In genomic region chrX:51018786-51019179, GRCm38 (mm10) we compare ENCODE assay signal across 8 mouse cellular contexts. TPM values are rescaled to one million over a fixed set of nuclear protein-coding genes. Genes with fewer than 3 reads are reported as not detected.
DNase-seq lines count a peak whose midpoint lies in the region; ATAC-seq and TF ChIP-seq lines count a peak whose summit lies in the region.

No protein-coding gene starts in this region.

- H3K9me3 ChIP-seq in CH12.LX (replicated peaks; ENCODE audit: low read length) = no peaks in the 10 kb centered on the region
- no peaks in the 10 kb centered on the region for H3K9me3 ChIP-seq in heart, embryonic 14.5 days (ENCODE audit: control insufficient read depth, low read length)
- no peaks in the 10 kb centered on the region for H3K9me3 ChIP-seq in liver, embryonic 15.5 days (replicated peaks)
- no peaks in the 10 kb centered on the region for H3K9me3 ChIP-seq in neural tube, embryonic 13.5 days

- in situ Hi-C loops in CH12.LX (cut with MboI; ENCODE audit: low pct_ligation_motif_present, low pct_unique_long_range_greater_than_20kb, low sequenced_read_pairs) = loop anchor here (25.0 kb wide), 1 partner anchor 381 kb away; no protein-coding TSS in a partner anchor

- H3K27me3 ChIP-seq in CH12.LX (replicated peaks) = no peaks in the 10 kb centered on the region
- H3K27me3 ChIP-seq in heart, embryonic 14.5 days (ENCODE audit: control insufficient read depth, insufficient read depth, low read length) = no peaks in the 10 kb centered on the region
- H3K27me3 ChIP-seq in liver, embryonic 15.5 days = no peaks in the 10 kb centered on the region
- no peaks in the 10 kb centered on the region for H3K27me3 ChIP-seq in neural tube, embryonic 13.5 days

- no peak for TF ChIP-seq EP300 in CH12.LX (IDR thresholded peaks at IDR 0.05; ENCODE audit: low read length)

- WGBS in heart, embryonic 14.5 days = 20% methylated on average over 32 of the region's 32 CpGs
- 24% methylated on average over 32 of the region's 32 CpGs for WGBS in liver, embryonic 15.5 days (ENCODE audit: insufficient replicate concordance)
- 30% methylated on average over 23 of the region's 32 CpGs for WGBS in neural tube, embryonic 13.5 days

- dilution Hi-C loops in CH12.LX (cut with MboI; ENCODE audit: extremely low pct_ligation_motif_present, extremely low pct_unique_long_range_greater_than_20kb, low sequenced_read_pairs) = no loop called here

- H3K4me2 ChIP-seq in CH12.LX (ENCODE audit: insufficient read depth, low read depth, poor library complexity, severe bottlenecking) = no peak overlapping the region
- H3K4me2 ChIP-seq in heart, embryonic 14.5 days (ENCODE audit: low read length) = peak overlapping the region; percentile 60
- peak overlapping the region; percentile 74 for H3K4me2 ChIP-seq in liver, embryonic 15.5 days
- peak overlapping the region; percentile 67 for H3K4me2 ChIP-seq in neural tube, embryonic 13.5 days

- H3K36me3 ChIP-seq in CH12.LX (replicated peaks in 1 of 2; ENCODE audit: control insufficient read depth in 1 of 2, insufficient read depth in 1 of 2, low read length in 1 of 2) = peaks cover 3 to 6% of the 10 kb centered on the region in 2 experiments
- peaks cover 14% of the 10 kb centered on the region for H3K36me3 ChIP-seq in heart, embryonic 14.5 days (ENCODE audit: control insufficient read depth, insufficient read depth, low read length)
- 0 out of 2 replicates have a peak, but pooled peaks cover 7% of the 10 kb centered on the region for H3K36me3 ChIP-seq in liver, embryonic 15.5 days (replicated peaks)
- no peaks in the 10 kb centered on the region for H3K36me3 ChIP-seq in neural tube, embryonic 13.5 days

- peak overlapping the region; percentile 56 to 74 (median 58) for H3K4me3 ChIP-seq in CH12.LX (replicated peaks in 1 of 3; ENCODE audit: low read depth in 2 of 3, low read length in 2 of 3, poor library complexity in 1 of 3)
- peak overlapping the region; percentile 87 for H3K4me3 ChIP-seq in brown adipose tissue, adult 24 weeks (ENCODE audit: insufficient read depth, low read depth, low read length)
- H3K4me3 ChIP-seq in heart, embryonic 14.5 days (ENCODE audit: control insufficient read depth in 1 of 2, insufficient read depth in 1 of 2, low read depth in 1 of 2, low read length in 2 of 2) = peak overlapping the region; percentile 59 to 80
- peak overlapping the region; percentile 69 for H3K4me3 ChIP-seq in liver, embryonic 15.5 days (replicated peaks)
- peak overlapping the region; percentile 54 for H3K4me3 ChIP-seq in neural tube, embryonic 13.5 days

- 0 out of 4 replicates have a peak, but pooled peaks cover 0 to 3% of the 10 kb centered on the region in 2 experiments for H3K4me1 ChIP-seq in CH12.LX (ENCODE audit: control insufficient read depth in 1 of 2, insufficient read depth in 2 of 2)
- H3K4me1 ChIP-seq in brown adipose tissue, adult 24 weeks (ENCODE audit: control insufficient read depth, insufficient read depth, insufficient read length, low read length) = no peaks in the 10 kb centered on the region
- peaks cover 4% of the 10 kb centered on the region in 2 experiments; a peak in 3 of 4 replicates for H3K4me1 ChIP-seq in heart, embryonic 14.5 days (ENCODE audit: control insufficient read depth in 2 of 2, insufficient read depth in 2 of 2, low read length in 2 of 2)
- H3K4me1 ChIP-seq in liver, embryonic 15.5 days (replicated peaks) = peaks cover 8% of the 10 kb centered on the region; the same call in 1 of the 2 replicates
- H3K4me1 ChIP-seq in neural tube, embryonic 13.5 days (replicated peaks) = peaks cover 18% of the 10 kb centered on the region

- TF ChIP-seq CTCF in CH12.LX (conservative IDR thresholded peaks at IDR 0.05 in 1 of 2, IDR thresholded peaks at IDR 0.05 in 1 of 2; ENCODE audit: low read depth in 2 of 2, low read length in 2 of 2) = no peak

- H3K9ac ChIP-seq in CH12.LX (ENCODE audit: insufficient read depth, low read depth) = peak overlapping the region; percentile 93
- peak overlapping the region; percentile 89 for H3K9ac ChIP-seq in heart, embryonic 14.5 days (ENCODE audit: low read length)
- peak overlapping the region; percentile 68 for H3K9ac ChIP-seq in liver, embryonic 15.5 days
- peak overlapping the region; percentile 90 for H3K9ac ChIP-seq in neural tube, embryonic 13.5 days

- peak; percentile 72 for DNase-seq in CH12.LX (ENCODE audit: extremely low read depth)
- peak; percentile 80 for DNase-seq in kidney, postnatal 14 days
- DNase-seq in telencephalon, adult 2 months (ENCODE audit: low read depth, low spot score) = peak; percentile 34

- peak; percentile 76 for TF ChIP-seq POLR2A in CH12.LX (IDR thresholded peaks at IDR 0.05; ENCODE audit: low read depth, low read length)

- peak; percentile 95 for ATAC-seq in erythroid progenitor cell, adult 5-6 weeks (replicated peaks; ENCODE audit: low FRiP score, poor library complexity, severe bottlenecking)
- peak; percentile 86 for ATAC-seq in heart, embryonic 14.5 days (ENCODE audit: insufficient number of reproducible peaks, insufficient read depth, low FRiP score, low read depth)
- ATAC-seq in liver, embryonic 15.5 days (ENCODE audit: insufficient read depth) = peak; percentile 84
- peak; percentile 93 for ATAC-seq in neural tube, embryonic 13.5 days (ENCODE audit: low read depth)

- H3K27ac ChIP-seq in CH12.LX (ENCODE audit: insufficient read depth, low read depth) = peak overlapping the region; percentile 78
- H3K27ac ChIP-seq in brown adipose tissue, adult 24 weeks (replicated peaks; ENCODE audit: low read depth, low read length) = peak overlapping the region; percentile 99
- peak overlapping the region; percentile 97 for H3K27ac ChIP-seq in heart, embryonic 14.5 days (replicated peaks in 1 of 2; ENCODE audit: control insufficient read depth in 1 of 2, insufficient read depth in 1 of 2, low read depth in 2 of 2, low read length in 2 of 2)
- H3K27ac ChIP-seq in liver, embryonic 15.5 days (replicated peaks) = peak overlapping the region; percentile 91
- peak overlapping the region; percentile 95 for H3K27ac ChIP-seq in neural tube, embryonic 13.5 days (replicated peaks)

- peaks cover 6% of the 10 kb centered on the region for H3K79me2 ChIP-seq in CH12.LX (replicated peaks; ENCODE audit: control insufficient read depth, extremely low read depth, insufficient read depth, poor library complexity, severe bottlenecking)

- TF ChIP-seq RAD21 in CH12.LX (IDR thresholded peaks at IDR 0.05; ENCODE audit: low read depth, low read length) = no peak

TF ChIP-seq in CH12.LX, 34 proteins besides CTCF, POLR2A, EP300 and RAD21:
- peak; percentile 33; the same call in 1 of the 2 replicates for TF ChIP-seq TCF12 (IDR thresholded peaks at IDR 0.05; ENCODE audit: low read depth, low read length)
- TF ChIP-seq UBTF (IDR thresholded peaks at IDR 0.05; ENCODE audit: low read depth, low read length) = 0 out of 2 replicates have a peak, but pooled peaks have one; percentile 56
- 0 out of 2 replicates have a peak, but pooled peaks have one; percentile 11 for TF ChIP-seq MEF2A (IDR thresholded peaks at IDR 0.05; ENCODE audit: borderline replicate concordance, low read depth, low read length)
- TF ChIP-seq CHD2 (IDR thresholded peaks at IDR 0.05; ENCODE audit: low read length) = peak; percentile 41; the same call in 1 of the 2 replicates
- TF ChIP-seq ELF1 (IDR thresholded peaks at IDR 0.05; ENCODE audit: low read depth, low read length) = peak; percentile 53; the same call in 1 of the 2 replicates
- no peak for TF ChIP-seq USF1 (IDR thresholded peaks at IDR 0.05; ENCODE audit: low read depth, low read length)
- peak; percentile 67 for TF ChIP-seq HCFC1 (IDR thresholded peaks at IDR 0.05; ENCODE audit: low read depth, low read length)
- no peak for TF ChIP-seq MAZ (IDR thresholded peaks at IDR 0.05; ENCODE audit: low read depth, low read length)

RNA-seq across cellular contexts. Expression of gene Rap2c, which starts 1.0 kb away (rescaled TPM):
- total RNA-seq in CH12.LX (2012; rRNA removed) = 10.0 and 12.2 TPM in 2 replicates
- 31.7 and 34.7 TPM in 2 replicates for total RNA-seq in CH12.LX (2014; rRNA removed)
- polyA plus RNA-seq in CH12.LX (2012; ENCODE audit: insufficient read length, low read depth) = 22.9 and 28.8 TPM in 2 replicates
- polyA plus RNA-seq in brown adipose tissue, adult 24 weeks (2012; ENCODE audit: insufficient read depth, insufficient read length, missing spikeins) = 20.5 and 21.8 TPM in 2 replicates
- 10.1 and 11.2 TPM in 2 replicates for total RNA-seq in erythroid progenitor cell, adult 5-6 weeks (2015; ENCODE audit: low replicate concordance)
- total RNA-seq in erythroid progenitor cell, adult 5-6 weeks (2017; ENCODE audit: low replicate concordance) = 4.8 and 11.3 TPM in 2 replicates
- 20.5 and 21.2 TPM in 2 replicates for polyA plus RNA-seq in heart, embryonic 14.5 days (2014; fragmentation: Nextera tagmentation; extraction: Ambion mirVana)
- polyA plus RNA-seq in liver, embryonic 15.5 days (2015; fragmentation: Nextera tagmentation; extraction: Ambion mirVana) = 7.9 and 8.1 TPM in 2 replicates
- polyA plus RNA-seq in neural tube, embryonic 13.5 days (2015; fragmentation: Nextera tagmentation; extraction: Ambion mirVana) = 17.7 and 18.3 TPM in 2 replicates

Comparison
In these comparisons a context has a peak if more than half of its experiments do, and no peak if none do; other contexts are left out.
1. Peak in every context shown above with its lines: DNase-seq, ATAC-seq, H3K4me3 ChIP-seq and H3K27ac ChIP-seq.